Mouse (Mus musculus) CH12.LX (cell line): ENCODE measurements around the gene Edaradd. TPM values are rescaled to one million over a fixed set of nuclear protein-coding genes. Genes with fewer than 3 reads are reported as not detected.

ENCODE experiments used
- DNase-seq: peaks from one replicate; pipeline ENCODE4 v3.0.0-alpha.2; 2013; ENCODE audit errors: extremely low read depth
- H3K27ac ChIP-seq: 2 replicates; pipeline ENCODE4 v1.5.1; 2012; ENCODE audit warnings: low read depth, mild to moderate bottlenecking, control low read depth, moderate library complexity; ENCODE audit not compliant: insufficient read depth
- H3K27me3 ChIP-seq: replicated peaks from 2 replicates; pipeline ENCODE3; 2012; ENCODE audit warnings: inconsistent platforms
- H3K36me3 ChIP-seq, 2 experiments: replicated peaks in 1 of 2; 2 replicates each; pipeline versions ENCODE3 to v1.6.1; 2012; ENCODE audit warnings: inconsistent platforms in 1 of 2, low read length in 1 of 2, mild to moderate bottlenecking in 1 of 2, mixed read lengths in 1 of 2, moderate library complexity in 1 of 2; ENCODE audit not compliant: control insufficient read depth in 1 of 2, insufficient read depth in 1 of 2
- H3K4me1 ChIP-seq, 2 experiments: 2 replicates each; pipeline ENCODE4 v1.6.1; 2012; ENCODE audit warnings: inconsistent platforms in 1 of 2, moderate library complexity in 1 of 2; ENCODE audit not compliant: insufficient read depth in 2 of 2, control insufficient read depth in 1 of 2
- H3K4me2 ChIP-seq: 2 replicates; pipeline ENCODE4 v1.6.1; 2012; ENCODE audit warnings: low read depth, mild to moderate bottlenecking, control low read depth; ENCODE audit not compliant: poor library complexity, insufficient read depth, severe bottlenecking
- H3K4me3 ChIP-seq, 3 experiments: fragments of 150-350 bp in 1 of 3; sonication (generic) in 1 of 3; replicated peaks in 1 of 3; 2 replicates each; pipeline versions ENCODE3 to v1.5.1; 2011 to 2012; ENCODE audit warnings: low read depth in 2 of 3, low read length in 2 of 3, mild to moderate bottlenecking in 2 of 3, moderate library complexity in 2 of 3, control low read depth in 1 of 3, improper control_type of control experiment in 1 of 3, inconsistent platforms in 1 of 3, mixed read lengths in 1 of 3; ENCODE audit not compliant: poor library complexity in 1 of 3
- H3K79me2 ChIP-seq: replicated peaks from 2 replicates; pipeline ENCODE4 v1.6.1; 2012; ENCODE audit warnings: mild to moderate bottlenecking, moderate library complexity; ENCODE audit not compliant: control insufficient read depth, poor library complexity, insufficient read depth, severe bottlenecking; ENCODE audit errors: extremely low read depth
- H3K9ac ChIP-seq: 2 replicates; pipeline ENCODE4 v1.6.1; 2012; ENCODE audit warnings: low read depth, mild to moderate bottlenecking, control low read depth, moderate library complexity; ENCODE audit not compliant: insufficient read depth
- H3K9me3 ChIP-seq: replicated peaks from 2 replicates; pipeline ENCODE3; 2012; ENCODE audit warnings: low read length, inconsistent platforms, mixed read lengths
- E2F4 ChIP-seq: IDR thresholded peaks from 2 replicates; pipeline ENCODE4 v1.6.1; 2011; ENCODE audit warnings: low read depth, low read length, improper control_type of control experiment; ENCODE audit not compliant: insufficient replicate concordance
- ELF1 ChIP-seq: IDR thresholded peaks from 2 replicates; pipeline ENCODE4 v1.6.1; 2014; ENCODE audit warnings: low read depth, mild to moderate bottlenecking, inconsistent platforms, low read length, improper control_type of control experiment
- ETS1 ChIP-seq: conservative IDR thresholded peaks from 2 replicates; pipeline ENCODE4 v1.6.1; 2012; ENCODE audit warnings: low read depth, mild to moderate bottlenecking, inconsistent platforms, low read length, improper control_type of control experiment, moderate library complexity
- IRF4 ChIP-seq: IDR thresholded peaks from 2 replicates; pipeline ENCODE4 v1.6.1; 2014; ENCODE audit warnings: low read depth, mild to moderate bottlenecking, inconsistent platforms, low read length, improper control_type of control experiment
- JUN ChIP-seq: IDR thresholded peaks from 2 replicates; pipeline ENCODE4 v1.6.1; 2011; ENCODE audit warnings: low read depth, mild to moderate bottlenecking, low read length, improper control_type of control experiment, moderate library complexity; ENCODE audit not compliant: insufficient read depth
- JUND ChIP-seq: conservative IDR thresholded peaks from 2 replicates; pipeline ENCODE4 v1.6.1; 2011; ENCODE audit warnings: low read depth, low read length, improper control_type of control experiment
- KAT2A ChIP-seq: IDR thresholded peaks from 2 replicates; pipeline ENCODE4 v1.6.1; 2012; ENCODE audit warnings: low read length, improper control_type of control experiment, inconsistent platforms; ENCODE audit not compliant: insufficient replicate concordance
- MAFK ChIP-seq: IDR thresholded peaks from 2 replicates; pipeline ENCODE4 v1.6.1; 2011; ENCODE audit warnings: low read length, improper control_type of control experiment; ENCODE audit not compliant: insufficient replicate concordance
- MAX ChIP-seq: IDR thresholded peaks from 2 replicates; pipeline ENCODE4 v1.6.1; 2011; ENCODE audit warnings: low read length, improper control_type of control experiment
- MXI1 ChIP-seq: IDR thresholded peaks from 2 replicates; pipeline ENCODE4 v1.6.1; 2011; ENCODE audit warnings: mild to moderate bottlenecking, low read depth, low read length, improper control_type of control experiment
- NELFE ChIP-seq: IDR thresholded peaks from 2 replicates; pipeline ENCODE4 v1.6.1; 2011; ENCODE audit warnings: low read depth, low read length, improper control_type of control experiment
- PAX5 ChIP-seq: IDR thresholded peaks from 2 replicates; pipeline ENCODE4 v1.6.1; 2012; ENCODE audit warnings: low read length, inconsistent platforms, mixed read lengths
- POLR2A ChIP-seq: IDR thresholded peaks from 2 replicates; pipeline ENCODE4 v1.6.1; 2011; ENCODE audit warnings: low read depth, mild to moderate bottlenecking, improper control_type of control experiment, low read length
- POLR2AphosphoS2 ChIP-seq: IDR thresholded peaks from 2 replicates; pipeline ENCODE4 v1.6.1; 2011; ENCODE audit warnings: low read depth, low read length, improper control_type of control experiment
- RAD21 ChIP-seq: IDR thresholded peaks from 2 replicates; pipeline ENCODE4 v1.6.1; 2011; ENCODE audit warnings: low read depth, mild to moderate bottlenecking, low read length, improper control_type of control experiment, moderate library complexity
- RCOR1 ChIP-seq: conservative IDR thresholded peaks from 2 replicates; pipeline ENCODE4 v1.6.1; 2012; ENCODE audit warnings: low read depth, mild to moderate bottlenecking, inconsistent platforms, low read length, improper control_type of control experiment
- SMC3 ChIP-seq: IDR thresholded peaks from 2 replicates; pipeline ENCODE4 v1.6.1; 2011; ENCODE audit warnings: low read depth, low read length, improper control_type of control experiment
- TBP ChIP-seq: conservative IDR thresholded peaks from 2 replicates; pipeline ENCODE4 v1.6.1; 2011; ENCODE audit warnings: low read depth, low read length, improper control_type of control experiment
- TCF12 ChIP-seq: IDR thresholded peaks from 2 replicates; pipeline ENCODE4 v1.6.1; 2014; ENCODE audit warnings: low read depth, mild to moderate bottlenecking, inconsistent platforms, low read length, improper control_type of control experiment
- ZC3H11A ChIP-seq: IDR thresholded peaks from 2 replicates; pipeline ENCODE4 v1.6.1; 2012; ENCODE audit warnings: low read depth, mild to moderate bottlenecking, inconsistent platforms, low read length, improper control_type of control experiment
- ZKSCAN1 ChIP-seq: IDR thresholded peaks from 2 replicates; pipeline ENCODE4 v1.6.1; 2012; ENCODE audit warnings: low read depth, inconsistent platforms, low read length, improper control_type of control experiment, borderline replicate concordance
- ZMIZ1 ChIP-seq: IDR thresholded peaks from 2 replicates; pipeline ENCODE4 v1.6.1; 2012; ENCODE audit warnings: low read depth, mild to moderate bottlenecking, inconsistent platforms, low read length, improper control_type of control experiment
- dilution Hi-C: fragments of 300-500 bp; cut with MboI; formaldehyde crosslinking; loops from 2 replicates; pipeline ENCODE4 v1.14.3; 2020; ENCODE audit warnings: low sequenced_read_pairs; ENCODE audit not compliant: extremely low pct_unique_long_range_greater_than_20kb, extremely low pct_ligation_motif_present
- in situ Hi-C: fragments of 300-500 bp; cut with MboI; formaldehyde crosslinking; loops from 3 replicates; pipeline ENCODE4 v1.14.3; 2019; ENCODE audit warnings: low sequenced_read_pairs, low pct_ligation_motif_present, low pct_unique_long_range_greater_than_20kb, mixed read lengths
- polyA plus RNA-seq: library from polyadenylated mRNA; unstranded; fragments of >175 nt; gene quantifications from 2 replicates; pipeline ENCODE4 v1.2.1, GENCODE M21; 2012; ENCODE audit warnings: low read depth; ENCODE audit not compliant: insufficient read length
- total RNA-seq, 2 experiments: library from RNA; depleted of rRNA; stranded (reverse); fragments of 300-350 nt in 1 of 2; fragments of >200 nt in 1 of 2; gene quantifications; 2 replicates each; pipeline ENCODE4 v1.2.3; 2012 to 2014

Gene Edaradd
- total and polyA plus RNA-seq, 3 experiments, result 0.16 to 0.68 (median 0.24) TPM

DNA sequence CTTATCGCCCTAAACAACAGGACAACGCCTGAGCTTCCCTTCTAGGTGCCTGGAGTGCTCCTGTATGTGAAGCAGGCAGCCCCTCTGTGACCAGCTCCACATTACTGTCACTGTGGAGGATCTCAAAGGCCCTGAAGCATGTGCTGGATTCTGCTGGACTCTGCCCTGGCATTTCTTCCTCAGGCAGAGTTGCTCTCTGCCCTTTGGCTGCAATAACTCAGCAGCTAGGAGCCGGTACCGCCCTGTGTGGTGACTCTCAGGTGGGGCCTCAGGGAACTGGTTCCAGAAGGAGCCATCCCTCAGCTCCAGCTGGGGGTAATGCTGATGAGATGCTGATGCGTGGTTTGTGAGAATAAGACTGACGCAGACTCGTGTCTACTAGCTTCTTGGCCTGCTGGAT lies 63.5 kb downstream of the Edaradd start:
- Histone ChIP-seq H3K9me3 (no peaks in the 10 kb centered on the region), H3K4me2 (no peak overlapping the region), H3K36me3 (peaks cover 61 to 76% of the 10 kb centered on the region in 2 experiments), H3K4me1 (peaks cover 4 to 13% of the 10 kb centered on the region in 2 experiments), H3K9ac (no peak overlapping the region), H3K79me2 (0 out of 2 replicates have a peak, but pooled peaks cover 4% of the 10 kb centered on the region), H3K27ac (no peak overlapping the region), H3K4me3 (no peak overlapping the region), H3K27me3 (no peaks in the 10 kb centered on the region)
- in situ Hi-C loops (no loop called here), dilution Hi-C loops (no loop called here)
- TF ChIP-seq RCOR1 (no peak), ZKSCAN1 (no peak)
- DNase-seq, result no peak

DNA sequence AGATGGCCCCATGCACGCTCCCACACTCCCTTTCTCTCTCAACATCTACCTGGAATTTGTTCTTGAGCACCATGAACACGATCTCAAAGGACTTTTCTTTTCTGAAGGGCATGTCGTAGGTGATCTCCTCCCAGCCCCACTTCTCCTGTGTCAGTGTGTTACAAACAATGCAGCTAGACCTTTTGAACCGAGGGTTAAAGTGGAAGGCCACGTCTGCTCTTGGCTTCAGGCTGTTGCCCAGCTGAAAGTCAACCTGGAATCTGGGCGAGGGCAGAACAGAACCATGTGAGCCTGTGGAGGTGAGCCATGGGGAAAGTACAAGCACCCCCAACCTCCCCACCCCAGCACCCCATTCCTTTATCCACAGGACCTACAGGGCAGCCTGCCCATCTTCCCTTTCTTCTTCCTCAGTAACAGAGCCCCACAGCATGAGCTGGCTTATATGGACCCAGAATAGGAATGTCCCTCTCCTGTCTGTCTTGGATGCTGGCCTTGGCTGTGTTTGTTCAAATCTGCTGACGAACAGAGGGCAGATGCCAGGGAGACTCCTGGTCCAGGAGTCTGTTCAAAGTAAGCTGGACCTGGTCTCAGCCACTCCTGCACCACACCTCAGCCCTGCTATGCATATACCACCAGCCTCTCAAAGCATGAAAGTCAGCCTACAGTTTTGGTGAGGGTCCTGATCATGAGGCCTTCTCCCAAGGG lies 65.4 kb downstream of the Edaradd start:
- no peak for DNase-seq
- Histone ChIP-seq H3K79me2 (0 out of 2 replicates have a peak, but pooled peaks cover 3% of the 10 kb centered on the region), H3K27ac (no peak overlapping the region), H3K27me3 (no peaks in the 10 kb centered on the region), H3K4me1 (peaks cover 3 to 8% of the 10 kb centered on the region in 2 experiments), H3K9me3 (no peaks in the 10 kb centered on the region), H3K4me3 (no peak overlapping the region), H3K9ac (no peak overlapping the region), H3K4me2 (no peak overlapping the region), H3K36me3 (peaks cover 70 to 86% of the 10 kb centered on the region in 2 experiments)
- TF ChIP-seq PAX5 (no peak), SMC3 (no peak), MAX (no peak), ZC3H11A (no peak), RAD21 (no peak), POLR2A (no peak), JUN (no peak), ETS1 (no peak), E2F4 (no peak), ZMIZ1 (no peak), IRF4 (no peak), MXI1 (no peak), MAFK (no peak), NELFE (no peak), ELF1 (no peak), TBP (no peak), KAT2A (no peak), TCF12 (no peak), POLR2AphosphoS2 (no peak), JUND (no peak)
- dilution Hi-C loops (no loop called here), in situ Hi-C loops (no loop called here)
